Comparison of ENCODE assay signal across 18 mouse cellular contexts in genomic region chr3:36116076-36116475, GRCm38 (mm10).
"Had no signal": no experiment of that assay in that cellular context is flagged by ENCODE, and none has a peak within 500 bp of the region (broad histone marks: within the 10 kb centered on the region; RNA-seq: fewer than 3 reads in every experiment).

No protein-coding gene starts in this region.

- H3K4me2 ChIP-seq: liver, embryonic 15.5 days; lung, embryonic 15.5 days; midbrain, embryonic 12.5 days; neural tube, embryonic 12.5 days had no signal

- H3K36me3 ChIP-seq: liver, embryonic 15.5 days; lung, embryonic 15.5 days; midbrain, embryonic 10.5 days; midbrain, embryonic 12.5 days; neural tube, embryonic 12.5 days had no signal

- ATAC-seq: liver, postnatal 0 days; lung, postnatal 0 days had no signal

- H3K4me3 ChIP-seq: liver, embryonic 15.5 days; lung, embryonic 15.5 days; midbrain, embryonic 10.5 days; midbrain, embryonic 12.5 days; neural tube, embryonic 12.5 days had no signal

- H3K9me3 ChIP-seq: liver, embryonic 15.5 days; lung, embryonic 15.5 days; midbrain, embryonic 10.5 days; midbrain, embryonic 12.5 days; neural tube, embryonic 12.5 days had no signal

- H3K27ac ChIP-seq: liver, embryonic 15.5 days; lung, embryonic 15.5 days; midbrain, embryonic 10.5 days; midbrain, embryonic 12.5 days; neural tube, embryonic 12.5 days had no signal

- H3K9ac ChIP-seq: liver, embryonic 15.5 days; liver, postnatal 0 days; lung, embryonic 15.5 days; midbrain, embryonic 12.5 days; neural tube, embryonic 12.5 days had no signal

- H3K27me3 ChIP-seq: liver, embryonic 15.5 days; lung, embryonic 15.5 days; midbrain, embryonic 12.5 days; neural tube, embryonic 12.5 days had no signal

- H3K4me1 ChIP-seq: liver, embryonic 15.5 days; lung, embryonic 15.5 days; midbrain, embryonic 10.5 days; midbrain, embryonic 12.5 days; neural tube, embryonic 12.5 days had no signal

- DNase-seq: liver, postnatal 0 days; lung, adult 2 months; lung, postnatal 4 days; midbrain, embryonic 14.5 days; retina, postnatal 1 day; right cerebral cortex, adult 18-20 months; right cerebral cortex, postnatal 25 days; right cerebral cortex, postnatal 4 days; spleen, adult 18-20 months; thymus, adult 18-20 months; thymus, postnatal 14 days; thymus, postnatal 36 days had no signal
